Mouse (Mus musculus) c-Kit-negative CD71-positive TER-119-positive erythroid progenitor cells, embryonic 14.5 days (primary cell): ENCODE data around the gene Lrrc45.
"Not testable (repeated sequence)": the region's sequence is repeated elsewhere in the genome, so short reads cannot be mapped to it uniquely, and the experiment has no call there.

Experiments used
- DNase-seq: peaks from one replicate; pipeline ENCODE4 v3.0.0-alpha.2; 2013; ENCODE audit warnings: low read depth, low spot score

Lrrc45 gene

GRCm38 (mm10) chr11:120713580-120714518 is at the start of gene Lrrc45, which contains the start of gene Cenpx:
Gene Lrrc45, plus strand, starts transcription at chr11:120713925.
Gene Cenpx, minus strand, starts transcription at chr11:120713738.
- peak; percentile 99 for DNase-seq

GRCm38 (mm10) chr11:120665406-120665805 is 48.3 kb upstream of the Lrrc45 start:
- no peak for DNase-seq

GRCm38 (mm10) chr11:120666617-120667016 is 47.1 kb upstream of the Lrrc45 start:
- DNase-seq, result no peak

GRCm38 (mm10) chr11:120672687-120673593 is 40.8 kb upstream of the Lrrc45 start, which contains the start of gene Aspscr1:
Gene Aspscr1, plus strand, starts transcription at chr11:120672973.
- peak; percentile 91 for DNase-seq

GRCm38 (mm10) chr11:120673594-120674122 is 40.1 kb upstream of the Lrrc45 start:
- no peak for DNase-seq

GRCm38 (mm10) chr11:120675875-120676274 is 37.9 kb upstream of the Lrrc45 start:
- DNase-seq, result not testable (repeated sequence)

GRCm38 (mm10) chr11:120676951-120677350 is 36.8 kb upstream of the Lrrc45 start:
- no peak for DNase-seq

- no peak for DNase-seq
Measured at GRCm38 (mm10) chr11:120679909-120680308, 33.8 kb upstream of the Lrrc45 start.

GRCm38 (mm10) chr11:120682683-120683082 is 31.0 kb upstream of the Lrrc45 start:
- DNase-seq, result no peak

GRCm38 (mm10) chr11:120683536-120683935 is 30.2 kb upstream of the Lrrc45 start:
- no peak for DNase-seq

GRCm38 (mm10) chr11:120684086-120684485 is 29.6 kb upstream of the Lrrc45 start:
- no peak for DNase-seq

GRCm38 (mm10) chr11:120684660-120685059 is 29.1 kb upstream of the Lrrc45 start:
- no peak for DNase-seq

- no peak for DNase-seq
Measured at GRCm38 (mm10) chr11:120686650-120687272, 27.0 kb upstream of the Lrrc45 start.

GRCm38 (mm10) chr11:120689365-120689764 is 24.4 kb upstream of the Lrrc45 start:
- no peak for DNase-seq

- no peak for DNase-seq
Measured at GRCm38 (mm10) chr11:120692471-120693011, 21.2 kb upstream of the Lrrc45 start.

- DNase-seq, result no peak
Measured at GRCm38 (mm10) chr11:120693461-120693860, 20.3 kb upstream of the Lrrc45 start.

- no peak for DNase-seq
Measured at GRCm38 (mm10) chr11:120695184-120695583, 18.5 kb upstream of the Lrrc45 start.

- DNase-seq, result no peak
Measured at GRCm38 (mm10) chr11:120695641-120696040, 18.1 kb upstream of the Lrrc45 start.

- no peak for DNase-seq
Measured at GRCm38 (mm10) chr11:120696568-120696967, 17.2 kb upstream of the Lrrc45 start.

- DNase-seq, result no peak
Measured at GRCm38 (mm10) chr11:120697741-120698140, 16.0 kb upstream of the Lrrc45 start.
